Mouse (Mus musculus) CD4-positive, CD25-positive, alpha-beta regulatory T cell, adult 4 months (primary cell): ENCODE data around the gene Med18. TPM values are rescaled to one million over a fixed set of nuclear protein-coding genes. Genes with fewer than 3 reads are reported as not detected.

Experiments
- ATAC-seq: one replicate; pipeline ENCODE4 v1.8.0; 2017
- polyA plus RNA-seq, 2 experiments: library from polyadenylated mRNA; unstranded; fragments of 100-300 nt; shearing (Covaris generic); gene quantifications; one replicate each; pipeline ENCODE4 v1.2.1; 2017

Gene Med18
- polyA plus RNA-seq, 2 experiments from 2014 or later, result 24.7 to 30.1 TPM

DNA sequence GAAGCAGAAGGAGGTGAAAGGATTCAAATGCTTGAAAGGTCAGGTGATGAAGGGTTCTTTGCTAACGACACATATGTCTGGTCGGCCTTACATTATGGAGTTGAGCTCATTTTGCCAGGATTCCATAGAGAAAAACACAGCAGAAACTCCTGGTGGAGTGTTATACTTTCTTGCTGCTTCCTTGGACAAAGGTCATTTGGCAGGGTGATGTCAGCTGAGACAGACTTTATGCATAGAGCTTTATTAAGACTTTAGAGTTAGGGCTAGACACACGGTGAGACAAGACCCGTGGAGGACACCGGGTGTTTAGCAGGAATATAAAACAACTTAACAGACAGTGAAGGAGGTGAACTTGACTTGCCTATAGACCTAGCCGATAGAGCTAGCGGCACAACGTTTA, 14.1 kb upstream of the Med18 start:
- no peak for ATAC-seq

GRCm38 (mm10) chr4:132475895-132476878, 12.5 kb upstream of the Med18 start:
- ATAC-seq, result no peak

GRCm38 (mm10) chr4:132474631-132475030, 10.9 kb upstream of the Med18 start:
- ATAC-seq, result no peak

DNA sequence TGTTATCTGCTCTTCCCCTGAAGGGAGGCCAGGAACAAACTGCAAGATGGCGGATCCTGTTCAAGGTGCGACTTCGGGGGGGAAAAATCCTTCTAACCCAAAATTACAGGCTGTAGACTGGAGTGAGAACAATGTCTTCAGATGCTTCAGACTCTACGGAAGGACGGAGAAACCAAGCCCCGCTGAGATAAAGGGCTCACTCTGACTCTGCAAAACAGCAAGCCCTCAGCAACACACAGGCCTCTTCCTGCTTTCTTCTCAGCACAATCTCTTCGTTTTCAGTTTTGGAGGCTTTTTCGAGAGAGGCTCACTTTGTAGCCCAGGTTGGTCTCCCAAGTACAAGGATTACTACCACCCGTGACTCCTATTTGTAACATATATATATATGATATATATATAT, 9.7 kb upstream of the Med18 start:
- ATAC-seq, result no peak

DNA sequence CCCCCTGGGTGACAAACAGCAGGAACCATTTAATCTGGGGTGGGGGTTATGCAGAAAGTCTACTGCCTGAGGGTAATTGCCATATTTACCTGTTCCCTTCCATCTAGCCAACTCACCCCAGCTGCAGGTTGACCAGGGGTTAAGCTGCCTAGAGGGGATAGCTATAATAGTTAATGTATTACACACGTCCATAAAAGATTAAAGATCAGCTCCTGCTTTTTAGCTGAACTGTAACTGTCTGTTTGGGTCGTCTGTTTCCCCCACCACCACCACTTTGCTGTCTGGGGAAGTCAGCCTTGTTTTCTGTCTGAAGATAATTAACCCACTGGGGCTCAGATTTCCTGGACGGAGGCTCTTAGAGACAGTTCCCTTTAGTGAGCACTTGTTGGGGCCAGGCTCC, 6.2 kb upstream of the Med18 start:
- ATAC-seq, result no peak

DNA sequence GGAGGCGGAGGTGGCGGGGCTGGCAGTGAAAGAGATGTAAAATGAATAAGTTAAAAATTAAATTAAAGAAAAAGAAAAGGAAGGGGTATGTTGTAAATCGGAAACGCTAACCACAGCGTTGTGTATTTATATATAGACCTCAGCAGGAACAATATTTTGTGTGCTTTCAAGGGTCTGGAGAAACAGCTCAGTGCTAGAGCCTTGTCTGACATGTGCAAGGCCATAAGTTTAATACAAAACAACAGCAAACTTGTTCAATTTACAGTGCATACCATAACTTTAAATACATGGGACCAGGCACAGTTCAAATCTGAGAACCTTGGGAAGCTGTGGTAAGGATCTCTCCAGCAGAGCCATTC, 513 bp upstream of the Med18 start:
- ATAC-seq, result peak; percentile 26

GRCm38 (mm10) chr4:132462836-132463235, 885 bp downstream of the Med18 start:
- no peak for ATAC-seq

DNA sequence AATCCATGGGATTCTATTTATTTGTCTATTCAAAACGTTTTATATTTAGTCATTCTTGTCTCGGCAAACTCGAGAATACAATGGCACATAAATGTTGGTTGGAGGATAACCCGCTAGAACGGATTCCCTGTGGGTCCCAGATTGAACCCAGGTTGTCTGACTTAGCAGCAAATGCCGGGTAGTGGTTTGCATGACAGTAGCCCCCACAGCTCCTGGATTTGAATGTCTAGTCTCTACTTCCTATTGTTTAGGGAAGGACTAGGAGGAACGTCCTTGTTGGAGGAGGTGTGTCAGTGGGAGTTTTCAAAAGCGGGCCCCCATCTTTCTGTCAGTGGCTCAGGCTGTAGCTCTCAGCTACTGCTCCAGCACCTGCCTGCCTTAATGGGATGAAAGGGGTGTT, 3.5 kb downstream of the Med18 start:
- ATAC-seq, result no peak

DNA sequence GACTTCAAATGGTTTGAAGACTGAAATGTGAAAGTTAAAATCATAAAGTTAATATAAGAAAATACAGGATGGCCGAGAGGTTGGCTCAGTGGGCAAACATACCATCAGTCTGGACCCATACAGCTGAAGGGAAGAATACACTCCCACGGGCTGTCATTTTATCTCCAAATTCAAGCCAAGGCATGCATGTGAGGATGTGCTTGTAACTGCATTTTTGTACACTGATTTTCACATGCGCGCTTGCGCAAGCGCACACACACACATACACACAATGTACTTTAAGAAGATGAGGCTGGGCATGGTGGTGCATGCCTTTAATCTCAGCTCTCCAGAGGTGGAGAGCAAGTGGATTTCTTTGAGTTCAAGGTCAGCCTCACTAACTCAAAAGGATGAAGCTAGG, 8.2 kb downstream of the Med18 start:
- no peak for ATAC-seq

DNA sequence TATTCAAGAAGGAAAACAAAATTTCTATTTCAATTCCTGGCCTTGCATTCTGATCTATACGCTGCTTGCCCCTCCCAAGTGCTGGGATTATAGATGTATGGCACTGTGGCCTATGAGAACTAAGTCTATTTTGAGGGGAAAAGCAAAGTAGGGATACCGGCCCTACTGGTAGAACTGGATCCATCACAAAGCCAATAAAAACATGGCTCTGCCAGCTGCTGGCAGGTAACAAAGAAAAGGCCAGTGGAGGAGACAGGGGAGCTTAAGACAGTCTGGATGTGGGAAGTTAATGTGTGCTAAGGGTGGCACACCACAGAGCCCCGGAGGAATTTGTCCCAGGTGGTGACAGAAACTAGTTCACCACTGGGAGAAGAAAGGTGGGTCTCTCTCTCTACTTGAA, 8.6 kb downstream of the Med18 start:
- ATAC-seq, result no peak

GRCm38 (mm10) chr4:132454216-132454615, 9.5 kb downstream of the Med18 start:
- no peak for ATAC-seq

DNA sequence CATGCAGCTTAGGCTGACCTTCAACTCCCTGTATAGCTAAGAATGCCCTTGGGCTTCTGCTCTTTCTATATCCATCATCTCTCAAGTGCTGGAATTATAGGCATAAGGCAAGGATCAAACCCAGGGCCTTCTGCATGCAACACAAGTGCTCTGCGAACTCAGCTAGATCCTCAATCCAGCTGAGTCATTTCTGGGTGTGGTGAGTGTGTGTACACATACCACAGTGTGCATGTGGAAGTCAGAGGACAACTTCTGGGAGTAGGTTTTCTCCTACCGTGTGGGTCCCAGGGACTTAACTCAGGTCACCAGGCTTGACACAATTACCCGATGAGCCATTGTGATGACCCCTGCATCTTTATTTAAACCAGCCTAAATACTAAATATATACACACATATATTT, 13.9 kb downstream of the Med18 start:
- no peak for ATAC-seq

DNA sequence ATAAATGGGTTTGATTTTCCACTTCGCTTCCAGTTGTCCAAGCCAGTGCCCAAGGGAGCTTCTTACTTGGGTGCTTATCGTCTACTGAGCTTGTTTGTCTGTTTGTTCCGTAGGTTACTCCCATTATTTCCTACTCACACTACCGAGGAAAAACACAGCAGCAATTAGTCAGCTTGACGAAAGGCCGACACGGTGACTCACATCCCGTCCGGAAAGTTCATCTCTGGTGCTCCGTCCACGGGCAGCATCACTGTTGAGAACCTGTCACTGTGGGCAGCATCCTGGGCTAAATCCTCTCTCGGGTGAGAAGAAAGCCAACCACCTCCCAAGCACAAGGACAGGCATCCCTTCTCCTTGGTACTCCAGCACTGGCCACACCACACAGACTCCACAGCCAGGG, 17.6 kb downstream of the Med18 start:
- ATAC-seq, result no peak

DNA sequence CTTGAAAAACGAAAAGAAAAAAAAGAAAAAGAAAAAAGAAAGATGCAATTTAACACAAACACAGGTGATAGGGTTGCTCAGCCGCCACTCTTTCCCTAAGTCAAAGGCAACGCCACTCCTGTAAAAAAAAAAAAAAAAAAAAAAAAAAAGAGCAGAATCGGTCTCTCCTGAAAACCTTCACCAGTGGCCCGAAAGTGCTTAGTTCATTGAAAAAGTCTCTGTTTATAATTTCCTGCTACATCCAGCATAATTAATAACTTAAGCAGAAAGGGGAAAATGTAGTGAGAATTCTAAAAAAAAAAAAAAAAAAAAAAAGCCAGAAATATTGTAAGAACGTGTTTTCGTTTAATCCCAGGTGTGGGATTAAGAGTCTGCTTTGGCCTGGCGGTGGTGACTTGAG, 19.2 kb downstream of the Med18 start:
- no peak for ATAC-seq

DNA sequence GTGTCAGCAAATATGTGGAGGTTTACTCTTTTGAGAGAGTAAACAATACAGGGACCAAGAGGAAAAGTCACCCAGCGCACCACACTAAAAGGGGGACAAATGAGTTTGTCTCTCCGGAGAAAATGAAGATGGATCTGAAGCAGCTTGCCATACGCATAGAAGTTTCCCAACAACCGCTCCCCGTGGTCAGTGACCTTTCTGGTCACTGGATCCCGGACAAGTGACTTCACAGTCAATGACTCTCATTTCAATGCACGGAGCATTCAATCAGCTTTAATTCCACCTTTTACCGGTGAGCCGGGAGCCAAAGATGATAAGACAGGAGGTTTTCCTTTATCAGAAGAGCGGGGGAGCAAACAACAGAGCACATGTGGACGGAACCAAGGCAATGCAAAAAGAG, 25.9 kb downstream of the Med18 start:
- no peak for ATAC-seq

DNA sequence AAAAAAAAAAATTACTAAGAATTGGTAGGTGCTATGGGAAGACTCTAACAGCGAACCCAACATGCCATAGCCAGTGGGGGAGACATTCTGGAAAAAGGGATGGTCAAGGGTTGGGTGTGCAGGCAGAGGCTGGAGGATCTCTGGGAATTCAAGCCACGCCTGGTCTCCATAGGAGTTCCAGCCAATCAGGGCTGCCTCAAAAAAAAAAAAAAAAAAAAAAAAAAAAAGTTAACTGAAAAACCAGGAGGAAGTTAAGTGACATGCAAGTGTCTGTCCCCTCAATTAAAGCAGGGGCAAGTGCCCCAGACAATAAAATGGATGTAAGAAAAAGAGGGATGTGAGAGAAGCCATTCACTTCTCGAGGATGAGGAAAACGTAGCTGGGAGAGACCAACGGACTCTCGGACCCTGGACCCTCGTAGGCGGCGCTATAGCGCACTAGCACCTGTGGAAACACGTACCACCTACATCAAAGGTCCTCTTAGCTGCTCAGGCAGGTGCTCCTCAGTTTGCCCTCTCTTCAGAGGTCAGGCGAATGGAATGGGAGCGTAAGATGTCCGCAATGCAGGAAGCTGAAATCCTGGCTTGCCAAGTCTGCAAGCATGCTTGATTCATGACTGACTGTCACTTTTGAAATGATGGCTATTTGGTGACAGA, 30.9 kb downstream of the Med18 start:
- no peak for ATAC-seq

GRCm38 (mm10) chr4:132428022-132428542, 35.6 kb downstream of the Med18 start:
- no peak for ATAC-seq

DNA sequence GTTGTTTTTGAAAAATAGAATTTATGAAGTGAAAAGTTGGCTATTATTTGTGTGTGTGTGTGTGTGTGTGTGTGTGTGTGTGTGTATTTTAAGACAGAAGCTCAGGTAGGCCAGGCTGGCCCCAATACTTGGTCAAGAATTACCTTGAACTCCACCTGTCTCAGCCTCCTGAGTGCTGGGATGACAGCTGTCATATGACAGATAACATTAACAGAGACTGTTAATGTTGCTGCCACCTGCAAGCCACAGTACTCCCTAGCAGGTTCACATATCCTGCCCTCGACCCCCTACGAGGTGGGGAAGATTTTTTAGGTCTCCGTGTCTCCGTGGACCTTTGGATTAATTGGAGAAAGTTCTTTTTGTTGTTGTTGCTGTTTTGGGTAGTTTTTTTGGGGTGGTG, 36.2 kb downstream of the Med18 start:
- no peak for ATAC-seq

GRCm38 (mm10) chr4:132426021-132426420, 37.7 kb downstream of the Med18 start:
- ATAC-seq, result no peak

GRCm38 (mm10) chr4:132424765-132425164, 39.0 kb downstream of the Med18 start:
- ATAC-seq, result no peak

DNA sequence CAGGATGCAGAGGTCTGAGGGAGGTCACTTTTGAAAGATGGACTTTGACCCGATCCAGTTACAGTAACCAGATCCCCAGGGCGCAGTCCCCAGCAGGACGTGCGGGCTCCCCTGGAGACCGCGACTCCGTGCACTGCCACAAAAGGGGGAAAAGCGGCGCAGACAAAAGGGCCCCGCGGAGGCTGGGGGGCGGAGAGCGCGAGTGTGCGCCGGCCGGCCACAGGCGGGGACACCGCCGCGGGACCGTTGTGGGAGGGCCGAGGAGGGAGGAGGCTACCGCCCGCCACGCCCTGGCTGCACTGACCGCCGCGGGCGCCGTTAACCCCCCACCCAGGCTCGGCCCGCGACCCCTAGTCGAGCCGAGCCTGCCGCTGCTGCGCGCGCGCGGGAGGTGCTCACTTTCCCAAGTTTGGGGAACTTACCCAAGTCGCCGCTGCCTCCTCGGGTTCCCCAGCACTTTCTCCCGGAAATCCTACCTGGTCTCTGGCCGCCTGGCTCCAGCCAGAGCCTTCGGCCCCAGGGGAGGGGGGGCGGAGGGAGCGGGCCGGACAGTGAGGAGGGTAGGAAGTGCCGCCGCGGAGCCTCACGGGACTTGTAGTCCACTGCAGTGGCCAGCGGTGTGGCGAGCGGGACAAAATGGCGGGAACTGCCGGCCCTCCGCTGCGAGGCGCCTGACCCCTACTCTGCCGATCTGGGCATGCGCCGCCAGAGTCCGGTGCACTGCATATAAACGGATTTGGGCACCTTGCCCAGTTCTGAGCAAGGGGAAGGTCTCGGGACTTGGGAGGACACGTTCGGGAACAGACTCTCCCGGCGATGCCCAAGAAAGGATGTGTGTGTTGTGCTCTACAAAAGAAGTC, 41.6 kb downstream of the Med18 start, which contains the start of gene Phactr4:
Gene Phactr4, minus strand, starts transcription at position 567 of the 860 bp plus-strand sequence.
- ATAC-seq, result peak; percentile 61

- ATAC-seq, result no peak
Observed at GRCm38 (mm10) chr4:132421556-132421922, 42.2 kb downstream of the Med18 start.

DNA sequence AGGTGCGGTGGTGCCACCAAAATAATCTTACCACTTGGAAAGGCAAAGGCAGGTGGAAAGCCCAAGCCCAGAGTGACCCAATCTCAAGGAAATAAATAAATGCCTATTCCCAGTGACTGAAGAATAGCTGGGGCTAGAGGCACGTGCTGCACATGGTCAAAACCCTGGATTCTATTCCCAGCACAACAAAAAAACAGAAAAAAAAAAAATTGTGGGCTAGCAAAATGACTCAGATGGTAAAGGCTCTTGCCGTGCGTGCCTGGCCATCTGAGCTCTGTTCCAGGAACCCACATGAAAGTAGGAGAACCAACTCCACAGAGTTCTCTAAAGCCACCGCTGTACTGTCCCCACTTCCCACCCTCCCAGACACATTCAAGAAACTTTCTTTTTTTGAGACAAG, 43.2 kb downstream of the Med18 start:
- ATAC-seq, result no peak
